Mouse (Mus musculus) erythroblast, embryonic 14.5 days (primary cell): ENCODE results near the gene Spon1.

Experiments used
- GATA1 ChIP-seq: IDR thresholded peaks from 2 replicates; pipeline ENCODE4 v1.6.1; 2012; ENCODE audit warnings: low read length, inconsistent platforms, mixed read lengths
- TAL1 ChIP-seq: IDR thresholded peaks from 3 replicates; pipeline ENCODE4 v1.6.1; 2012; ENCODE audit warnings: low read length, inconsistent platforms, mixed read lengths

- TF ChIP-seq TAL1 (no peak), GATA1 (no peak)
These were observed 296.7 kb downstream of the Spon1 start for GRCm38 (mm10) chr7:114062451-114062850.
